Mouse (Mus musculus) heart, postnatal 0 days (tissue): ENCODE measurements around the gene Cpm.
"Not testable (repeated sequence)": the region's sequence is repeated elsewhere in the genome, so short reads cannot be mapped to it uniquely, and the experiment has no call there.

ENCODE experiments used
- CTCF ChIP-seq: IDR thresholded peaks from 2 replicates; pipeline ENCODE4 v1.5.1; 2016; ENCODE audit warnings: antibody characterized with exemption, control low read depth, low read depth
- EP300 ChIP-seq: IDR thresholded peaks from 2 replicates; pipeline ENCODE4 v1.6.1; 2016; ENCODE audit warnings: antibody characterized with exemption, low read depth

DNA sequence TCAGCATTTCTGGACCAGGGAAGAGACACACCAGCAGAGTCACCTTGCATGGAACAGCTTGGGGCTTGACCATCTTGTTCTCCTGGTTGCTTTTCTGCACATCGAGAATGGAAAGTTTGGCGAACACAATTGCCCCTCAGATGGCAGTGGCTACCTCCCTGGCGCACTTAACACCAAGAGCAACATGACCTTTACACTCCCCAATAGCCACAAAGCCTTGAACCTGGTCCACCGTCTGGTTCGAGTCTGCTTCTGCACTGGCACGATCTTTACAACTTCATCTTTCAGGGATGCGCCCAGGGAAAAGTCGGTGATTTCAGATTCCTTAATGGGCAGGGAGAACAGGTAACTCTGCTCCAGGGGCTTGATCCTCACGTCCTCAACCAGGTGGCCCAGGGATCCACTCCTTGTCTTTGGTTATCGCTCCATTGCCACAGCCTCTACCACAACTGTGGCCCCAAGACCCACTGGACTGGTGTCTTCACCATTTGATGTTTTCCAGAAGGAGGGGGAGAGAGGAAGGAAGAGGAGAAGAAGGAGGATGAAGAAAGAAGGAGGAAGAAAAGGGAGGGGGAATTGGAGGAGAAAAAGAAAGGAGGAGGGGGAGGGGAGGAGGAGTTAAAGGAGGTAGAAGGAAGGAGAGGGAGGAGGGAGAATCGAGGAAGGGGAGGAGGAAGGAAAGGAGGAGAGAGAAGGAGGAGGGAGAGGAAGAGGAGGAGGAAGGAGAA, 40.7 kb upstream of the Cpm start:
- not testable (repeated sequence) for TF ChIP-seq CTCF, EP300
